Mouse (Mus musculus) midbrain, postnatal 0 days (tissue): ENCODE measurements around the gene Rora. TPM values are rescaled to one million over a fixed set of nuclear protein-coding genes. Genes with fewer than 3 reads are reported as not detected.

Source experiments
- ATAC-seq: fragments of 200-750 bp; cut with Nextera tagmentation; 2 replicates; pipeline ENCODE4 v1.8.0; 2017; ENCODE audit warnings: moderate number of reproducible peaks, mild to moderate bottlenecking, moderate TSS enrichment, moderate library complexity; ENCODE audit not compliant: low FRiP score
- DNase-seq: peaks from one replicate; pipeline ENCODE4 v3.0.0-alpha.2; 2015; ENCODE audit warnings: low spot score
- H3K27ac ChIP-seq: fragments of 300-500 bp; sonication (generic); 2 replicates; pipeline ENCODE4 v1.5.1; 2014; ENCODE audit warnings: low read depth, mild to moderate bottlenecking, low read length, mixed read lengths
- H3K27me3 ChIP-seq: fragments of 300-500 bp; sonication (generic); 2 replicates; pipeline ENCODE4 v1.6.1; 2014; ENCODE audit warnings: low read length, control low read depth, mixed read lengths; ENCODE audit not compliant: insufficient read depth
- H3K36me3 ChIP-seq: fragments of 300-500 bp; sonication (generic); 2 replicates; pipeline ENCODE4 v1.6.1; 2014; ENCODE audit warnings: low read length, control low read depth, mixed read lengths; ENCODE audit not compliant: insufficient read depth
- H3K4me1 ChIP-seq: fragments of 300-500 bp; sonication (generic); 2 replicates; pipeline ENCODE4 v1.6.1; 2014; ENCODE audit warnings: mild to moderate bottlenecking, control low read depth, antibody characterized with exemption, low read length, mixed read lengths; ENCODE audit not compliant: insufficient read depth
- H3K4me2 ChIP-seq: fragments of 300-500 bp; sonication (generic); 2 replicates; pipeline ENCODE4 v1.6.1; 2014; ENCODE audit warnings: low read depth, mild to moderate bottlenecking, low read length, mixed read lengths; ENCODE audit not compliant: poor library complexity, severe bottlenecking
- H3K4me3 ChIP-seq: fragments of 300-500 bp; sonication (generic); 2 replicates; pipeline ENCODE4 v1.5.1; 2014; ENCODE audit warnings: low read depth, mild to moderate bottlenecking, low read length, moderate library complexity
- H3K9ac ChIP-seq: fragments of 300-500 bp; sonication (generic); replicated peaks from 2 replicates; pipeline ENCODE4 v1.6.1; 2014; ENCODE audit warnings: mild to moderate bottlenecking, low read length, moderate library complexity, mixed read lengths; ENCODE audit not compliant: poor library complexity, severe bottlenecking
- H3K9me3 ChIP-seq: fragments of 300-500 bp; sonication (generic); 2 replicates; pipeline ENCODE4 v1.6.1; 2016; ENCODE audit warnings: low read length, control low read depth
- CTCF ChIP-seq: IDR thresholded peaks from 2 replicates; pipeline ENCODE4 v1.5.1; 2016; ENCODE audit warnings: antibody characterized with exemption, mild to moderate bottlenecking
- WGBS: fragments of 180-500 bp; shearing (Covaris S2); extraction: QIAGEN DNeasy Blood & Tissue Kit; methylation state at CpG from one replicate; pipeline ENCODE4 v1.1.7; 2014; 5-methylcytosine and 5-hydroxymethylcytosine counted together
- polyA plus RNA-seq: library from polyadenylated mRNA; unstranded; fragments of >200 nt; fragmentation: Nextera tagmentation; extraction: Ambion mirVana; gene quantifications from 2 replicates; pipeline ENCODE4 v1.2.1, GENCODE M21; 2015
- total RNA-seq: library from RNA; depleted of rRNA; stranded (reverse); fragments of >200 nt; gene quantifications from 2 replicates; pipeline ENCODE4 v1.2.3, GENCODE M21; 2014

Gene Rora
- total and polyA plus RNA-seq, 2 experiments from 2014 or later = 28.2 to 49.6 TPM

DNA sequence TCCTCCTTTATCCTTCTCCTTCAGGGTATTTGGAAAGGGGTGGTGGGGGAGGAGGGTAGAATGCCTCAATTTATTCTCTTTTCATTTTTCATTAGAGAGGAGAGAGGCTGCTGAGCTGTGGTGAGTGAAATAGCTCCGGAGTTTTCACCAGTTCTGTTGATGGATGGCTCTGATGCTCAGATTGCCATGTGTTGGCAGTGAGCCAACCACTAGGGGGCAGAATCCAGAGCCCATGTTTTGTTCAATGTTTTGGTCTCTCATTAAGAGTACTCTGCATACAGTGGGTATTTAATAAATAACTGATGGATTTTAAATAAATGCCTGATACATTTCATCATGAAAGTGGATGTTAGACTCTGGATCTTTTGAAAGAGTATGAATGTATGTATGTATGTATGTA lies 77.9 kb downstream of the Rora start:
- WGBS = 51% methylated on average over 1 of the region's 1 CpGs
- DNase-seq = peak; percentile 48

DNA sequence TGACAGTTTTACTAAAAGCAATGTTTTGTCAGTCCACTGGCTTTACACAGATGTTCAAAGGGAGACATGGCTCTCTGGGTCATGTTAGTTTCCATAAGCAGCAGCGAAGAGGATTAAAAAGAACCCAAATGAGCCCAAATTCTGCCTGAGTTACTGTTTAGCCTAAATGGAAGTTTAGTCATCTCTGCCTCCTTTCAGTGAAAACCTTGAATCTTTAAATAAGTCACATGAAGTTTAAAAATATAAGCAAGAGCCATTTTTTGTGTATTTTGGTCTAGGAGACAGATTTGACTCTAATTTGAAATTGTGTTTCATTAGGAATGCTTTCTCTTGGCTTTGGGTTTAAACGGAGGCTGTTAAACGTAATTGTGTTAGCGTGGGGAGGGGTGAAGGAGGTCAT lies 79.3 kb downstream of the Rora start:
- DNase-seq (no peak), ATAC-seq (no peak)
- H3K27me3 ChIP-seq = no peaks in the 10 kb centered on the region
- 0 out of 2 replicates have a peak, but pooled peaks cover 5% of the 10 kb centered on the region for H3K9me3 ChIP-seq
- H3K4me1 ChIP-seq = no peaks in the 10 kb centered on the region
- no peak overlapping the region for H3K27ac ChIP-seq
- TF ChIP-seq CTCF = no peak
- no peak overlapping the region for H3K4me3 ChIP-seq
- no peak overlapping the region for H3K4me2 ChIP-seq
- H3K36me3 ChIP-seq = no peaks in the 10 kb centered on the region
- no peak overlapping the region for H3K9ac ChIP-seq
- 83% methylated on average over 4 of the region's 4 CpGs for WGBS

More for the DNA sequence above, 77.9 kb downstream of the Rora start:
- H3K4me3 ChIP-seq = no peak overlapping the region
- no peaks in the 10 kb centered on the region for H3K4me1 ChIP-seq
- ATAC-seq = no peak
- no peak overlapping the region for H3K27ac ChIP-seq
- 0 out of 2 replicates have a peak, but pooled peaks cover 5% of the 10 kb centered on the region for H3K9me3 ChIP-seq
- no peaks in the 10 kb centered on the region for H3K36me3 ChIP-seq
- H3K27me3 ChIP-seq = no peaks in the 10 kb centered on the region
- H3K4me2 ChIP-seq = no peak overlapping the region
- no peak overlapping the region for H3K9ac ChIP-seq
- TF ChIP-seq CTCF = peak; percentile 46

DNA sequence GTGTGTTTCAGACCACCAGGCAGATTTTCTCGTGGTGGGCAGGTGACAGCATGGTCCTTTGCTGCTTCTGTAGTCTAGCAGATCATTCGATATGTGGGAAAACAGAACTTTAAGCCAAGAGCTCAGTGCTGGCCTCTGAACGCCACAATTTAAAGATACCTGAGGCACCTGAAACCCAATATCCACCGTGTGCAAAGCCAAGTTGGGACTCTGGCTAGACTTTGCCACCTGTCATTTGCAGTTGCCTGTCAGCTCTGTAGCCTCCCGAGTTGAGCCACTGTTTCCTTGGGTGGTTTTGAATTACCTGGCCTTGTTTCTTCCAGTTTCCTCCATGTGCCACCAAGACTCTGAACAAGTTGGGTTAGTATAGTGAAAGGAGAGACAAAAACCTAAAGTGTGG lies 82.3 kb downstream of the Rora start:
- ATAC-seq (no peak), DNase-seq (no peak)
- Histone ChIP-seq H3K4me3 (no peak overlapping the region), H3K9ac (no peak overlapping the region), H3K27me3 (no peaks in the 10 kb centered on the region), H3K36me3 (no peaks in the 10 kb centered on the region), H3K27ac (no peak overlapping the region), H3K4me1 (no peaks in the 10 kb centered on the region), H3K9me3 (0 out of 2 replicates have a peak, but pooled peaks cover 5% of the 10 kb centered on the region), H3K4me2 (no peak overlapping the region)
- 87% methylated on average over 5 of the region's 5 CpGs for WGBS
- TF ChIP-seq CTCF = no peak

DNA sequence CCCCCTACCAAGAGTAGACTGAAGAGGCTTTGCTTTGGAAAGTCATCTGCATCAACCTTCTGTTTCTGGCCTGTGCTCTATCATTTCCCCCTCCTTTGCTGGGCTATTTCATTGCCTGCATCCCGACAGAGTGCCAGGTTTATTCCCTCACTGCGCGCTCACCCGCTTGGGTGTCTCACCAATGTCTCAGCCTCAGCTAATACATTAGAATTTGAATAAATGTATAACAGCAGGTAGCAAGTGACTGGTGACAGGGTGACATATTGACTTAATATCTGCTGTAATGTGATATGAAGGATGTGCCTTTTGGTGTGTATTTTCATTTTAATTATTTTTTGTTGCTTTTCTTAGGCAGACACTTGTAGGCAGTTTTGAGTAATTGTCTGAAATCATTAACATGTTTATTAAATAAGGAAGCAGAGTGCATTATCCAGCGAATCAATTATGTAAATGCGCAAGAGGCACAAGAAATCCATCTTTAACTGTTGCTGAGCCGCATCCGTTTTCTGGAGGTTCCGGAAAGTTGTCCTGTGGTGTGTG lies 83.7 kb downstream of the Rora start:
- no peak for TF ChIP-seq CTCF
- no peaks in the 10 kb centered on the region for H3K27me3 ChIP-seq
- ATAC-seq (no peak), DNase-seq (no peak)
- H3K4me1 ChIP-seq = no peaks in the 10 kb centered on the region
- H3K36me3 ChIP-seq = no peaks in the 10 kb centered on the region
- 0 out of 2 replicates have a peak, but pooled peaks cover 1% of the 10 kb centered on the region for H3K9me3 ChIP-seq
- H3K4me3 ChIP-seq = no peak overlapping the region
- H3K9ac ChIP-seq = no peak overlapping the region
- 66% methylated on average over 9 of the region's 9 CpGs for WGBS
- H3K27ac ChIP-seq = no peak overlapping the region
- H3K4me2 ChIP-seq = no peak overlapping the region

DNA sequence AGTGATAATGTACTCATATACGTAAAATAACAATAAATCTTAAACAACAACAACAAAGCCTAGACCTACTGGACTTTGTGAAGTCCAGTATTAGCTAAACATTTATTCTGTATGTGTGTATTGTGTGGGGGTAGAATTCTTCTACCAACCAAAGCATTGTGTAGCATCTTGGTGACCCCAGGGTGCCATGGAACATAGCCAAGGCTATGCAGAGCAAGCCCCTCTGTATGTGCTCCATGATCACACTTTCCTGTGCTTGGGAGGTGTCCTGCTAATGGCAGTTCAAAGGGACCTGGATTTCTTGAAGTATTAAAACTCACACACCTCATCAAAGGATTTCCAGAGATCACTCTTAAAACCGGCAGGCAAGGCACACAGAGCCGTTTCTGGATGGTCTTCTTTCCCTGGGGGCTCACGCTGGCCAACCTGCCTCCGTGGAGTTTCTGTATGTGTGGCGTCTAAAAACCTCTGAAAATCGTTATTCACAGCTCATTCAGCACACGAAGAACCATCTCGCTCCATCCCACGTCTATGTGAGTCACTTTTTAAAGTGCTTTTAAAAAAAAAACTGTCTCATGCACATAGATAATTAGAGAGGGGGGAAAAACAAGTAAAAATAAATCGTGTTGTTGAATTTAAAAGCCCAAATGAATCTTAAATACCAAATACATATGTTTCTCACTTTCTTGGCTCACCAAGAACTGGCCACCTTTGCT lies 92.5 kb downstream of the Rora start:
- Histone ChIP-seq H3K4me1 (no peaks in the 10 kb centered on the region), H3K27me3 (no peaks in the 10 kb centered on the region), H3K27ac (no peak overlapping the region), H3K9me3 (no peaks in the 10 kb centered on the region), H3K9ac (no peak overlapping the region), H3K4me2 (no peak overlapping the region), H3K4me3 (no peak overlapping the region), H3K36me3 (no peaks in the 10 kb centered on the region)
- no peak for ATAC-seq
- no peak for TF ChIP-seq CTCF
- no peak for DNase-seq
- WGBS = 75% methylated on average over 11 of the region's 11 CpGs

DNA sequence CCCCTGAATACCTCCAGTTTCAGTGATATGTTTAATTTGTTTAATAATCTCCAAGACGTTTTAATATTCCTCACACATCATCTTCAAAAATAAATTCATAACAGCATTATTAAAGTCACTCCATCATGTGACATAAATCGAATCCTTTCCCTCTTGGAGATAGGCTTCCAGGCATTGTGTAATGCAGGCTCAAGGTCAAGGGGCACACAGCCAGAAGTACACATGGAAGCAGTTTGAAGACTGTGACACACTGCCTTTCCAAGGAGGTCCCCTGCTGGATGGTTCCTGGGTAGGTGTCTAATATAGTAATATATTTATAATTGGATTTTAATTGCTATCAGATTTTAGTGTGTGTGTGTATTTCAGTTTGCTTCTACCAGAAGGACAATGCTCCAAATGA lies 103.4 kb downstream of the Rora start:
- ATAC-seq = no peak
- Histone ChIP-seq H3K36me3 (no peaks in the 10 kb centered on the region), H3K9me3 (no peaks in the 10 kb centered on the region), H3K4me2 (no peak overlapping the region), H3K27ac (no peak overlapping the region), H3K27me3 (no peaks in the 10 kb centered on the region), H3K4me1 (peaks cover 6% of the 10 kb centered on the region; the same call in 1 of the 2 replicates), H3K4me3 (no peak overlapping the region), H3K9ac (no peak overlapping the region)
- WGBS = 61% methylated on average over 2 of the region's 2 CpGs
- DNase-seq = no peak
- TF ChIP-seq CTCF = no peak
